Mouse (Mus musculus): Measurements from ENCODE around the gene Gm44. TPM values are rescaled to one million over a fixed set of nuclear protein-coding genes. Genes with fewer than 3 reads are reported as not detected.
"Not testable (repeated sequence)": the region's sequence is repeated elsewhere in the genome, so short reads cannot be mapped to it uniquely, and the experiment has no call there.

The Gm44 gene
- polyA plus RNA-seq (2011; ENCODE audit: insufficient read depth, insufficient read length, low read depth, missing spikeins), result not detected in 2 replicates

- Histone ChIP-seq H3K27ac (ENCODE audit: insufficient read depth, low read length) (no peak within 1 kb of the TSS), H3K27me3 (ENCODE audit: control insufficient read depth, insufficient read depth, low read length, poor library complexity, severe bottlenecking) (no peaks in the 10 kb centered on the region), H3K9me3 (replicated peaks; ENCODE audit: control insufficient read depth, insufficient read depth, low read length, poor library complexity, severe bottlenecking) (no peaks in the 10 kb centered on the region), H3K9ac (ENCODE audit: low read depth, poor library complexity, severe bottlenecking) (no peak within 1 kb of the TSS), H3K4me1 (ENCODE audit: control insufficient read depth, insufficient read depth, low read length) (no peaks in the 10 kb centered on the region), H3K4me3 (ENCODE audit: low read depth, low read length) (no peak within 1 kb of the TSS), H3K36me3 (ENCODE audit: control insufficient read depth, insufficient read depth, low read length, poor library complexity, severe bottlenecking) (no peaks in the 10 kb centered on the region)
- TF ChIP-seq POLR2A (IDR thresholded peaks at IDR 0.05; ENCODE audit: insufficient read depth, low read length), result no peak
- TF ChIP-seq EP300 (IDR thresholded peaks at IDR 0.05; ENCODE audit: insufficient read depth, low read depth, low read length), result no peak
- TF ChIP-seq CTCF (IDR thresholded peaks at IDR 0.05; ENCODE audit: low read depth, low read length), result no peak
Observed at GRCm38 (mm10) chrX:90891842-90892241, at the start of gene Gm44. Gene Gm44, plus strand, starts transcription at chrX:90892142.

- H3K27ac ChIP-seq (ENCODE audit: insufficient read depth, low read length), result no peak overlapping the region
- no peaks in the 10 kb centered on the region for H3K27me3 ChIP-seq (ENCODE audit: control insufficient read depth, insufficient read depth, low read length, poor library complexity, severe bottlenecking)
- no peaks in the 10 kb centered on the region for H3K36me3 ChIP-seq (ENCODE audit: control insufficient read depth, insufficient read depth, low read length, poor library complexity, severe bottlenecking)
- H3K9ac ChIP-seq (ENCODE audit: low read depth, poor library complexity, severe bottlenecking), result no peak overlapping the region
- no peaks in the 10 kb centered on the region for H3K9me3 ChIP-seq (replicated peaks; ENCODE audit: control insufficient read depth, insufficient read depth, low read length, poor library complexity, severe bottlenecking)
- TF ChIP-seq CTCF (IDR thresholded peaks at IDR 0.05; ENCODE audit: low read depth, low read length), result no peak
- TF ChIP-seq EP300 (IDR thresholded peaks at IDR 0.05; ENCODE audit: insufficient read depth, low read depth, low read length), result no peak
- no peak for TF ChIP-seq POLR2A (IDR thresholded peaks at IDR 0.05; ENCODE audit: insufficient read depth, low read length)
- no peaks in the 10 kb centered on the region for H3K4me1 ChIP-seq (ENCODE audit: control insufficient read depth, insufficient read depth, low read length)
- H3K4me3 ChIP-seq (ENCODE audit: low read depth, low read length), result no peak overlapping the region
Observed at GRCm38 (mm10) chrX:90927989-90928388, 36.0 kb downstream of the Gm44 start.

- not testable (repeated sequence) for H3K4me3 ChIP-seq (ENCODE audit: low read depth, low read length)
Observed at GRCm38 (mm10) chrX:90938211-90938610, 46.3 kb downstream of the Gm44 start.

More at GRCm38 (mm10) chrX:90938211-90938610, 46.3 kb downstream of the Gm44 start:
- not testable (repeated sequence) for H3K9me3 ChIP-seq (replicated peaks; ENCODE audit: control insufficient read depth, insufficient read depth, low read length, poor library complexity, severe bottlenecking); H3K9ac ChIP-seq (ENCODE audit: low read depth, poor library complexity, severe bottlenecking); H3K4me1 ChIP-seq (ENCODE audit: control insufficient read depth, insufficient read depth, low read length); H3K27me3 ChIP-seq (ENCODE audit: control insufficient read depth, insufficient read depth, low read length, poor library complexity, severe bottlenecking); H3K36me3 ChIP-seq (ENCODE audit: control insufficient read depth, insufficient read depth, low read length, poor library complexity, severe bottlenecking); H3K27ac ChIP-seq (ENCODE audit: insufficient read depth, low read length)

Measured in ES-Bruce4 (cell line).